Mouse (Mus musculus) stomach, postnatal 0 days (tissue): ENCODE measurements around the gene Peg10.

Experiments
- CTCF ChIP-seq: IDR thresholded peaks from 2 replicates; pipeline ENCODE4 v1.5.1; 2016; ENCODE audit warnings: antibody characterized with exemption, low read depth, mild to moderate bottlenecking, moderate library complexity
- EP300 ChIP-seq: optimal IDR thresholded peaks from 2 replicates; pipeline ENCODE3; 2016; ENCODE audit warnings: antibody characterized with exemption

GRCm38 (mm10) chr6:4796281-4796680 is 49.2 kb downstream of the Peg10 start:
- TF ChIP-seq EP300, result no peak
- no peak for TF ChIP-seq CTCF
